9 mouse cellular contexts compared by ENCODE assay signal in the genomic region with DNA sequence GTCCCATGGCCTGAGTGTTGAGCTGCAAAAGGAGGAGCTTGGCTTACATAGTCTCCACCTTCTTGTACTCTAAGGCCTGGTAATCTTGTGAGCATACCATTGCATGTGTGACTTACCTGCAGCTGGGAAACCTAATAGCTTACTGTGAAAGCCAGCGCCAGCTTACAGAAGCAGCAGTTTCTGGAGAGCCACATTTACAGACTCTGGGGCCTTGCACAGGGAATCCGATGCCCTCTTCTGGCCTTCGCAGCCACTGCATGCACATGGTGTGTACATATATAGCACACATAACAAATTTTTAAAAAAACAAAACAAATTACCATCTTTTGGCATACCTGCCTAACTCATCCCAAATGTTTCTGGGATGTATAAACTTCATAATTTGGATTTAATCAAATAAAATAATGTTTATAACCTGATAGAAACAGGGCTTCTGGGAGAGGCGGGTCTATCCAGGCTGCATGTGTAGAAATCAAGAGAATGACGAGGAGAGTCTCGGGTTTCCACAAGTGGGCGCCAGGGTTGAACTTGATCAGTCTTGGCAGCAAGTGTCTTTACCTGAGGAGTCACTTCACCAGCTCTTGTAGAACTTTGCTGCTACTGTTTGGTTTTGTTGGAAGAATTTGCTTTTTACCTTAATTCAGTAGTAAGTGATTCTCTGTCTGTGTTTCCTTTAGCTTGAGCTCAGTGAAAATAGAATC. TPM values are rescaled to one million over a fixed set of nuclear protein-coding genes. Genes with fewer than 3 reads are reported as not detected.
A peak's percentile ranks its signal among the peaks of the same experiment; 100 is the strongest.
DNase-seq lines count a peak whose midpoint lies in the region; ATAC-seq lines count a peak whose summit lies in the region.
"Had no signal": no experiment of that assay in that cellular context is flagged by ENCODE, and none has a peak within 500 bp of the region (broad histone marks: within the 10 kb centered on the region; RNA-seq: fewer than 3 reads in every experiment).

No protein-coding gene starts in this region.

- 71% methylated on average over 7 of the region's 7 CpGs for WGBS in lung, embryonic 16.5 days

- no peaks in the 10 kb centered on the region for H3K4me1 ChIP-seq in lung, embryonic 16.5 days (replicated peaks; ENCODE audit: control insufficient read depth, insufficient read depth, low read length)
- H3K4me1 ChIP-seq: hindbrain, embryonic 15.5 days had no signal

- no peak overlapping the region for H3K27ac ChIP-seq in lung, embryonic 16.5 days (ENCODE audit: low read length)
- H3K27ac ChIP-seq: hindbrain, embryonic 15.5 days had no signal

- H3K9me3 ChIP-seq in lung, embryonic 16.5 days (ENCODE audit: control insufficient read depth, low read length): no peaks in the 10 kb centered on the region
- H3K9me3 ChIP-seq: hindbrain, embryonic 15.5 days had no signal

- no peak overlapping the region for H3K4me2 ChIP-seq in lung, embryonic 16.5 days (ENCODE audit: low read depth, low read length)
- H3K4me2 ChIP-seq: hindbrain, embryonic 15.5 days had no signal

- no peak overlapping the region for H3K9ac ChIP-seq in lung, embryonic 16.5 days (ENCODE audit: low read length)
- H3K9ac ChIP-seq: hindbrain, embryonic 15.5 days had no signal

- ATAC-seq in erythroblast, adult 5-6 weeks (replicated peaks; ENCODE audit: low FRiP score, poor library complexity, severe bottlenecking): peak; percentile 77
- ATAC-seq in lung, embryonic 16.5 days (ENCODE audit: low read depth): peak; percentile 47; the same call in 1 of the 2 replicates

- H3K4me3 ChIP-seq in lung, embryonic 16.5 days (ENCODE audit: low read length): no peak overlapping the region
- H3K4me3 ChIP-seq: hindbrain, embryonic 15.5 days had no signal

- peaks cover 54% of the 10 kb centered on the region for H3K36me3 ChIP-seq in lung, embryonic 16.5 days (ENCODE audit: control insufficient read depth, insufficient read depth, low read length)

- intact Hi-C loops in gastrocnemius, postnatal 36 days (cut with DNase I): no loop called here

- no peaks in the 10 kb centered on the region for H3K27me3 ChIP-seq in lung, embryonic 16.5 days (ENCODE audit: control insufficient read depth, insufficient read depth, low read depth, low read length)
- H3K27me3 ChIP-seq: hindbrain, embryonic 15.5 days had no signal

- DNase-seq in gastrocnemius, postnatal 10 days: peak; percentile 25
- no peak for DNase-seq in gastrocnemius, postnatal 36 days
- peak; percentile 60 for DNase-seq in testis, postnatal 10 days (ENCODE audit: low spot score)
- no peak for DNase-seq in testis, postnatal 14 days (ENCODE audit: low spot score)
- peak; percentile 62 to 71 for DNase-seq in thymus, postnatal 10 days (ENCODE audit: low spot score in 2 of 2)
- DNase-seq in cerebellum, adult 8-10 months: no peak

RNA-seq across cellular contexts. Expression of gene Anp32b, which starts 12.6 kb away (rescaled TPM):
- 100 to 1,000 TPM in 1 of 2 experiments, 10 to 100 TPM in 1; 98.5 to 102 TPM for total RNA-seq in gastrocnemius, postnatal 10 days (2021)
- 10 to 100 TPM; 54.4 to 64.0 TPM for total RNA-seq in gastrocnemius, postnatal 36 days (2021)
- total RNA-seq in erythroblast, adult 5-6 weeks (2015; ENCODE audit: low replicate concordance): 423 and 438 TPM in 2 replicates
- 88.0 and 170 TPM in 2 replicates for total RNA-seq in erythroblast, adult 5-6 weeks (2017; ENCODE audit: low replicate concordance)
- 213 and 244 TPM in 2 replicates for polyA plus RNA-seq in lung, embryonic 16.5 days (2015; fragmentation: Nextera tagmentation; extraction: Ambion mirVana)

RNA-seq across cellular contexts. Expression of gene Nans, which starts 25.8 kb away (rescaled TPM):
- 10 to 100 TPM; 34.7 to 38.0 TPM for total RNA-seq in gastrocnemius, postnatal 10 days (2021)
- 10 to 100 TPM; 15.6 to 18.0 TPM for total RNA-seq in gastrocnemius, postnatal 36 days (2021)
- total RNA-seq in erythroblast, adult 5-6 weeks (2015; ENCODE audit: low replicate concordance): 17.3 and 25.7 TPM in 2 replicates
- 13.1 and 16.7 TPM in 2 replicates for total RNA-seq in erythroblast, adult 5-6 weeks (2017; ENCODE audit: low replicate concordance)
- 75.8 and 77.0 TPM in 2 replicates for polyA plus RNA-seq in lung, embryonic 16.5 days (2015; fragmentation: Nextera tagmentation; extraction: Ambion mirVana)

RNA-seq across cellular contexts. Expression of gene Hemgn, which starts 50.0 kb away (rescaled TPM):
- 1 to 10 TPM in 1 of 2 experiments, not detected in 1; 1.7 TPM for total RNA-seq in gastrocnemius, postnatal 10 days (2021)
- total RNA-seq in gastrocnemius, postnatal 36 days (2021): not detected
- 294 and 312 TPM in 2 replicates for total RNA-seq in erythroblast, adult 5-6 weeks (2015; ENCODE audit: low replicate concordance)
- 420 and 452 TPM in 2 replicates for total RNA-seq in erythroblast, adult 5-6 weeks (2017; ENCODE audit: low replicate concordance)
- polyA plus RNA-seq in lung, embryonic 16.5 days (2015; fragmentation: Nextera tagmentation; extraction: Ambion mirVana): 1.1 and 4.3 TPM in 2 replicates

Comparison
In these comparisons a context has a peak if more than half of its experiments do, and no peak if none do; other contexts are left out.
1. DNase-seq: peak in gastrocnemius, postnatal 10 days (single experiment), testis, postnatal 10 days (single experiment) and thymus, postnatal 10 days (2 of 2); none in gastrocnemius, postnatal 36 days (0 of 2), testis, postnatal 14 days (single experiment) and cerebellum, adult 8-10 months (single experiment).
2. RNA of gene Hemgn, which starts 50.0 kb away (total RNA-seq): 294 to 452 TPM in erythroblast, adult 5-6 weeks; 1.7 TPM in gastrocnemius, postnatal 10 days and not detected in gastrocnemius, postnatal 36 days; every median in the first group is over 100 times any median in the second.